Mouse (Mus musculus): ENCODE measurements around the gene Pf4. TPM values are rescaled to one million over a fixed set of nuclear protein-coding genes. Genes with fewer than 3 reads are reported as not detected.

Pf4 gene
- polyA plus RNA-seq, 1 experiment, result 4,927 TPM

GRCm38 (mm10) chr5:90819756-90820155, 47.5 kb downstream of the Pf4 start:
- H3K4me1 ChIP-seq, result no peaks in the 10 kb centered on the region
- no peak overlapping the region for H3K4me3 ChIP-seq (replicated peaks)
- TF ChIP-seq FLI1 (IDR thresholded peaks at IDR 0.05; ENCODE audit: low read length) (no peak), GATA1 (IDR thresholded peaks at IDR 0.05; ENCODE audit: borderline replicate concordance, low read length) (no peak)
- H3K36me3 ChIP-seq (replicated peaks; ENCODE audit: low read length), result no peaks in the 10 kb centered on the region
- no peaks in the 10 kb centered on the region for H3K9me3 ChIP-seq
- H3K27me3 ChIP-seq (replicated peaks), result no peaks in the 10 kb centered on the region

Other genes with a start within 250 kb of the Pf4 start
- gene 5830473C10Rik, start 211.3 kb upstream of the Pf4 start, polyA plus RNA-seq (2012; ENCODE audit: insufficient read depth, low replicate concordance), result 0.73 and 2.2 TPM in 2 replicates
- gene Rassf6, start 131.8 kb upstream of the Pf4 start, polyA plus RNA-seq (2012; ENCODE audit: insufficient read depth, low replicate concordance), result not detected in 2 replicates
- 0.36 TPM in 1 of 2 replicates, not detected in the other for gene Cxcl5, start 13.1 kb upstream of the Pf4 start, polyA plus RNA-seq (2012; ENCODE audit: insufficient read depth, low replicate concordance)
- 127 and 345 TPM in 2 replicates for gene Ppbp, start 3.9 kb upstream of the Pf4 start, polyA plus RNA-seq (2012; ENCODE audit: insufficient read depth, low replicate concordance)
- gene Cxcl3, start 13.7 kb downstream of the Pf4 start, polyA plus RNA-seq (2012; ENCODE audit: insufficient read depth, low replicate concordance), result 13.4 and 15.8 TPM in 2 replicates
- not detected in 2 replicates for gene Cxcl15, start 22.1 kb downstream of the Pf4 start, polyA plus RNA-seq (2012; ENCODE audit: insufficient read depth, low replicate concordance)
- gene Cxcl1, start 118.8 kb downstream of the Pf4 start, polyA plus RNA-seq (2012; ENCODE audit: insufficient read depth, low replicate concordance), result 0.48 and 1.9 TPM in 2 replicates
- 28.2 and 32.2 TPM in 2 replicates for gene Cxcl2, start 131.4 kb downstream of the Pf4 start, polyA plus RNA-seq (2012; ENCODE audit: insufficient read depth, low replicate concordance)
- gene Mthfd2l, start 158.7 kb downstream of the Pf4 start, polyA plus RNA-seq (2012; ENCODE audit: insufficient read depth, low replicate concordance), result 8.5 and 10.8 TPM in 2 replicates